Mouse (Mus musculus): ENCODE data around the gene Ank3. TPM values are rescaled to one million over a fixed set of nuclear protein-coding genes. Genes with fewer than 3 reads are reported as not detected.
A peak's percentile ranks its signal among the peaks of the same experiment; 100 is the strongest.

Gene Ank3
- polyA plus RNA-seq, 1 experiment: 9.3 TPM

- Histone ChIP-seq H3K27ac (ENCODE audit: control insufficient read depth, insufficient read depth, low read depth, low read length, poor library complexity) (no peak overlapping the region), H3K4me1 (ENCODE audit: control insufficient read depth, insufficient read depth, low read length) (no peaks in the 10 kb centered on the region), H3K4me3 (replicated peaks; ENCODE audit: control insufficient read depth, low read depth, low read length) (no peak overlapping the region)
- TF ChIP-seq POLR2A (IDR thresholded peaks at IDR 0.05; ENCODE audit: borderline replicate concordance, control insufficient read depth, low read depth, low read length) (no peak), CTCF (IDR thresholded peaks at IDR 0.05; ENCODE audit: control insufficient read depth, insufficient read depth, low read length) (no peak)
- WGBS: 79% methylated on average over 5 of the region's 5 CpGs
Measured at GRCm38 (mm10) chr10:69645311-69645802, 246.8 kb downstream of the Ank3 start.

GRCm38 (mm10) chr10:69645929-69646328 is 247.4 kb downstream of the Ank3 start:
- H3K27ac ChIP-seq (ENCODE audit: control insufficient read depth, insufficient read depth, low read depth, low read length, poor library complexity): no peak overlapping the region
- 80% methylated on average over 9 of the region's 9 CpGs for WGBS
- no peak for TF ChIP-seq POLR2A (IDR thresholded peaks at IDR 0.05; ENCODE audit: borderline replicate concordance, control insufficient read depth, low read depth, low read length)
- TF ChIP-seq CTCF (IDR thresholded peaks at IDR 0.05; ENCODE audit: control insufficient read depth, insufficient read depth, low read length): no peak
- H3K4me1 ChIP-seq (ENCODE audit: control insufficient read depth, insufficient read depth, low read length): no peaks in the 10 kb centered on the region
- H3K4me3 ChIP-seq (replicated peaks; ENCODE audit: control insufficient read depth, low read depth, low read length): no peak overlapping the region

- 54% methylated on average over 4 of the region's 4 CpGs for WGBS
- Histone ChIP-seq H3K27ac (ENCODE audit: control insufficient read depth, insufficient read depth, low read depth, low read length, poor library complexity) (no peak overlapping the region), H3K4me1 (ENCODE audit: control insufficient read depth, insufficient read depth, low read length) (no peaks in the 10 kb centered on the region), H3K4me3 (replicated peaks; ENCODE audit: control insufficient read depth, low read depth, low read length) (no peak overlapping the region)
- no peak for TF ChIP-seq POLR2A (IDR thresholded peaks at IDR 0.05; ENCODE audit: borderline replicate concordance, control insufficient read depth, low read depth, low read length)
- TF ChIP-seq CTCF (IDR thresholded peaks at IDR 0.05; ENCODE audit: control insufficient read depth, insufficient read depth, low read length): no peak
Measured at GRCm38 (mm10) chr10:69650074-69650473, 251.5 kb downstream of the Ank3 start.

GRCm38 (mm10) chr10:69652660-69653059 is 254.1 kb downstream of the Ank3 start:
- 6% methylated on average over 5 of the region's 5 CpGs for WGBS
- Histone ChIP-seq H3K4me3 (replicated peaks; ENCODE audit: control insufficient read depth, low read depth, low read length) (no peak overlapping the region), H3K4me1 (ENCODE audit: control insufficient read depth, insufficient read depth, low read length) (no peaks in the 10 kb centered on the region), H3K27ac (ENCODE audit: control insufficient read depth, insufficient read depth, low read depth, low read length, poor library complexity) (no peak overlapping the region)
- no peak for TF ChIP-seq CTCF (IDR thresholded peaks at IDR 0.05; ENCODE audit: control insufficient read depth, insufficient read depth, low read length)
- TF ChIP-seq POLR2A (IDR thresholded peaks at IDR 0.05; ENCODE audit: borderline replicate concordance, control insufficient read depth, low read depth, low read length): no peak

GRCm38 (mm10) chr10:69653121-69653677 is 254.6 kb downstream of the Ank3 start:
- TF ChIP-seq CTCF (IDR thresholded peaks at IDR 0.05; ENCODE audit: control insufficient read depth, insufficient read depth, low read length) (no peak), POLR2A (IDR thresholded peaks at IDR 0.05; ENCODE audit: borderline replicate concordance, control insufficient read depth, low read depth, low read length) (no peak)
- no peak overlapping the region for H3K27ac ChIP-seq (ENCODE audit: control insufficient read depth, insufficient read depth, low read depth, low read length, poor library complexity)
- 39% methylated on average over 5 of the region's 5 CpGs for WGBS
- H3K4me3 ChIP-seq (replicated peaks; ENCODE audit: control insufficient read depth, low read depth, low read length): no peak overlapping the region
- H3K4me1 ChIP-seq (ENCODE audit: control insufficient read depth, insufficient read depth, low read length): no peaks in the 10 kb centered on the region

GRCm38 (mm10) chr10:69654176-69654575 is 255.6 kb downstream of the Ank3 start:
- Histone ChIP-seq H3K4me3 (replicated peaks; ENCODE audit: control insufficient read depth, low read depth, low read length) (no peak overlapping the region), H3K27ac (ENCODE audit: control insufficient read depth, insufficient read depth, low read depth, low read length, poor library complexity) (no peak overlapping the region), H3K4me1 (ENCODE audit: control insufficient read depth, insufficient read depth, low read length) (no peaks in the 10 kb centered on the region)
- 77% methylated on average over 2 of the region's 2 CpGs for WGBS
- TF ChIP-seq CTCF (IDR thresholded peaks at IDR 0.05; ENCODE audit: control insufficient read depth, insufficient read depth, low read length): no peak
- no peak for TF ChIP-seq POLR2A (IDR thresholded peaks at IDR 0.05; ENCODE audit: borderline replicate concordance, control insufficient read depth, low read depth, low read length)

- H3K4me3 ChIP-seq (replicated peaks; ENCODE audit: control insufficient read depth, low read depth, low read length): no peak overlapping the region
- TF ChIP-seq POLR2A (IDR thresholded peaks at IDR 0.05; ENCODE audit: borderline replicate concordance, control insufficient read depth, low read depth, low read length) (no peak), CTCF (IDR thresholded peaks at IDR 0.05; ENCODE audit: control insufficient read depth, insufficient read depth, low read length) (no peak)
- no peaks in the 10 kb centered on the region for H3K4me1 ChIP-seq (ENCODE audit: control insufficient read depth, insufficient read depth, low read length)
- H3K27ac ChIP-seq (ENCODE audit: control insufficient read depth, insufficient read depth, low read depth, low read length, poor library complexity): no peak overlapping the region
- 18% methylated on average over 13 of the region's 13 CpGs for WGBS
Measured at GRCm38 (mm10) chr10:69654866-69655633, 256.5 kb downstream of the Ank3 start.

GRCm38 (mm10) chr10:69656321-69656720 is 257.7 kb downstream of the Ank3 start:
- WGBS: 6% methylated on average over 3 of the region's 3 CpGs
- Histone ChIP-seq H3K27ac (ENCODE audit: control insufficient read depth, insufficient read depth, low read depth, low read length, poor library complexity) (no peak overlapping the region), H3K4me3 (replicated peaks; ENCODE audit: control insufficient read depth, low read depth, low read length) (no peak overlapping the region), H3K4me1 (ENCODE audit: control insufficient read depth, insufficient read depth, low read length) (no peaks in the 10 kb centered on the region)
- TF ChIP-seq CTCF (IDR thresholded peaks at IDR 0.05; ENCODE audit: control insufficient read depth, insufficient read depth, low read length): peak; percentile 37
- no peak for TF ChIP-seq POLR2A (IDR thresholded peaks at IDR 0.05; ENCODE audit: borderline replicate concordance, control insufficient read depth, low read depth, low read length)
